Comparison of ENCODE assay signal across 16 mouse cellular contexts in the genomic region with DNA sequence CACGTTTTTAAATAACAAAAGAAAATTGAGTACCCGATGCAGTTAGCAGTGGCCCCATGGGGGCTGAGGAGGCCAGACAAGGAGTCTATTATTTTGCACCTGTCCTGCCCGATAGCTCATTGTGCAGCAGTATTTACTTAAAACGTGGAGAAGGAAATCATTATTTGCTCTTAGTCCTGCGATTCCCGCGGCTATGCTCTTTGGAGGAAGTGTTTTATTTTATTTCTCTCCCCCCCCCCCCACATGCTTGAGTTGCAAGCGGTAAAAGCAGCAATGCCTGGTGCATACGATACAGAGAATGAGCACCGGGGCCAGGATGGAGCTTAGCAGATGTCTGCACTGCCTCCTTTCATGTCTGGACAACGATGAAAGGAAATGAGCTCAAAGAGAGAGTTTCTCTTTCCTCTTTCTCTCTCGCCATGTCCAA. TPM values are rescaled to one million over a fixed set of nuclear protein-coding genes. Genes with fewer than 3 reads are reported as not detected.
DNase-seq lines count a peak whose midpoint lies in the region; ATAC-seq lines count a peak whose summit lies in the region.
"Had no signal": no experiment of that assay in that cellular context is flagged by ENCODE, and none has a peak within 500 bp of the region (broad histone marks: within the 10 kb centered on the region; RNA-seq: fewer than 3 reads in every experiment).

No protein-coding gene starts in this region.

- H3K9ac ChIP-seq in embryonic facial prominence, embryonic 14.5 days (ENCODE audit: low read depth, low read length) = no peak overlapping the region
- H3K9ac ChIP-seq in neural tube, embryonic 11.5 days (ENCODE audit: low read length) = no peak overlapping the region
- no peak overlapping the region for H3K9ac ChIP-seq in neural tube, embryonic 12.5 days
- H3K9ac ChIP-seq: intestine, embryonic 15.5 days had no signal

- no peak overlapping the region for H3K4me2 ChIP-seq in embryonic facial prominence, embryonic 14.5 days (ENCODE audit: low read depth, low read length)
- no peak overlapping the region for H3K4me2 ChIP-seq in neural tube, embryonic 11.5 days (ENCODE audit: low read depth)
- H3K4me2 ChIP-seq in neural tube, embryonic 12.5 days (replicated peaks) = 0 out of 2 replicates have a peak overlapping the region, but pooled peaks have one; percentile 10
- H3K4me2 ChIP-seq: intestine, embryonic 15.5 days; liver, embryonic 11.5 days had no signal

- whole genome bisulfite sequencing in embryonic facial prominence, embryonic 14.5 days = 45% methylated on average over 12 of the region's 12 CpGs
- 60% methylated on average over 12 of the region's 12 CpGs for WGBS in embryonic facial prominence, embryonic 10.5 days
- WGBS in neural tube, embryonic 11.5 days = 51% methylated on average over 12 of the region's 12 CpGs
- WGBS in neural tube, embryonic 12.5 days = 37% methylated on average over 12 of the region's 12 CpGs
- 82% methylated on average over 12 of the region's 12 CpGs for WGBS in limb, embryonic 10.5 days

- H3K27ac ChIP-seq in embryonic facial prominence, embryonic 14.5 days (replicated peaks; ENCODE audit: low read depth, low read length) = no peak overlapping the region
- H3K27ac ChIP-seq in embryonic facial prominence, embryonic 10.5 days (replicated peaks) = no peak overlapping the region
- H3K27ac ChIP-seq in neural tube, embryonic 11.5 days (ENCODE audit: low read depth, low read length) = no peak overlapping the region
- H3K27ac ChIP-seq in neural tube, embryonic 12.5 days = no peak overlapping the region
- no peak overlapping the region for H3K27ac ChIP-seq in limb, embryonic 10.5 days
- H3K27ac ChIP-seq: heart, adult 2 months; intestine, embryonic 15.5 days had no signal

- H3K4me1 ChIP-seq in embryonic facial prominence, embryonic 14.5 days (ENCODE audit: control insufficient read depth, insufficient read depth, low read length) = no peaks in the 10 kb centered on the region
- peaks cover 8% of the 10 kb centered on the region for H3K4me1 ChIP-seq in embryonic facial prominence, embryonic 10.5 days
- 0 out of 2 replicates have a peak, but pooled peaks cover 2% of the 10 kb centered on the region for H3K4me1 ChIP-seq in neural tube, embryonic 11.5 days (ENCODE audit: control insufficient read depth, insufficient read depth, low read length)
- H3K4me1 ChIP-seq in neural tube, embryonic 12.5 days = peaks cover 7% of the 10 kb centered on the region; the same call in 1 of the 2 replicates
- H3K4me1 ChIP-seq in limb, embryonic 10.5 days = peaks cover 3% of the 10 kb centered on the region; the same call in 1 of the 2 replicates
- H3K4me1 ChIP-seq: intestine, embryonic 15.5 days had no signal

- ATAC-seq in embryonic facial prominence, embryonic 14.5 days (ENCODE audit: low read depth) = peak; percentile 65; the same call in 1 of the 2 replicates
- ATAC-seq in neural tube, embryonic 11.5 days (ENCODE audit: insufficient read depth, low FRiP score, low TSS enrichment) = no peak
- ATAC-seq in neural tube, embryonic 12.5 days (ENCODE audit: low FRiP score, low read depth) = no peak
- ATAC-seq: intestine, embryonic 15.5 days had no signal

- no peaks in the 10 kb centered on the region for H3K36me3 ChIP-seq in embryonic facial prominence, embryonic 14.5 days (ENCODE audit: control insufficient read depth, insufficient read depth, low read length)
- H3K36me3 ChIP-seq in embryonic facial prominence, embryonic 10.5 days (replicated peaks) = peaks cover 13% of the 10 kb centered on the region
- H3K36me3 ChIP-seq in neural tube, embryonic 11.5 days (ENCODE audit: control insufficient read depth, insufficient read depth, low read length) = no peaks in the 10 kb centered on the region
- H3K36me3 ChIP-seq in neural tube, embryonic 12.5 days = peaks cover 1% of the 10 kb centered on the region; the same call in 1 of the 2 replicates
- peaks cover 12% of the 10 kb centered on the region for H3K36me3 ChIP-seq in limb, embryonic 10.5 days
- H3K36me3 ChIP-seq: intestine, embryonic 15.5 days had no signal

- DNase-seq in embryonic facial prominence, embryonic 14.5 days (ENCODE audit: low spot score) = peak; percentile 65
- DNase-seq in embryonic facial prominence, embryonic 10.5 days (ENCODE audit: low spot score) = no peak
- peak; percentile 13 for DNase-seq in neural tube, embryonic 11.5 days (ENCODE audit: low spot score)
- no peak for DNase-seq in neural tube, embryonic 10.5 days (ENCODE audit: extremely low spot score, low spot score)
- DNase-seq in spleen, adult 12 weeks (ENCODE audit: low spot score) = no peak
- no peak for DNase-seq in kidney, postnatal 25 days
- DNase-seq in limb, embryonic 10.5 days (ENCODE audit: low spot score) = no peak
- DNase-seq: cerebellum, adult 18-20 months; heart, adult 2 months; heart, postnatal 10 days; kidney, postnatal 14 days; right cerebral cortex, postnatal 25 days had no signal

- H3K9me3 ChIP-seq in embryonic facial prominence, embryonic 14.5 days (ENCODE audit: control insufficient read depth, low read length) = no peaks in the 10 kb centered on the region
- H3K9me3 ChIP-seq in embryonic facial prominence, embryonic 10.5 days = no peaks in the 10 kb centered on the region
- H3K9me3 ChIP-seq in neural tube, embryonic 11.5 days (ENCODE audit: control insufficient read depth, low read length) = no peaks in the 10 kb centered on the region
- H3K9me3 ChIP-seq in neural tube, embryonic 12.5 days = no peaks in the 10 kb centered on the region
- no peaks in the 10 kb centered on the region for H3K9me3 ChIP-seq in limb, embryonic 10.5 days (replicated peaks)
- H3K9me3 ChIP-seq: intestine, embryonic 15.5 days had no signal

- H3K27me3 ChIP-seq in embryonic facial prominence, embryonic 14.5 days (replicated peaks; ENCODE audit: control insufficient read depth, insufficient read depth, low read length) = no peaks in the 10 kb centered on the region
- H3K27me3 ChIP-seq in embryonic facial prominence, embryonic 10.5 days (replicated peaks; ENCODE audit: low read depth, poor library complexity, severe bottlenecking) = no peaks in the 10 kb centered on the region
- H3K27me3 ChIP-seq in neural tube, embryonic 11.5 days (ENCODE audit: control insufficient read depth, insufficient read depth, low read length) = no peaks in the 10 kb centered on the region
- H3K27me3 ChIP-seq in neural tube, embryonic 12.5 days (replicated peaks) = no peaks in the 10 kb centered on the region
- no peaks in the 10 kb centered on the region for H3K27me3 ChIP-seq in limb, embryonic 10.5 days (ENCODE audit: low read depth, poor library complexity, severe bottlenecking)
- H3K27me3 ChIP-seq: intestine, embryonic 15.5 days had no signal

- no peak overlapping the region for H3K4me3 ChIP-seq in embryonic facial prominence, embryonic 14.5 days (ENCODE audit: low read depth, low read length)
- no peak overlapping the region for H3K4me3 ChIP-seq in embryonic facial prominence, embryonic 10.5 days
- H3K4me3 ChIP-seq in neural tube, embryonic 11.5 days (ENCODE audit: low read depth, low read length) = no peak overlapping the region
- no peak overlapping the region for H3K4me3 ChIP-seq in neural tube, embryonic 12.5 days
- no peak overlapping the region for H3K4me3 ChIP-seq in limb, embryonic 10.5 days
- H3K4me3 ChIP-seq: erythroblast, embryonic 14.5 days; heart, adult 2 months; intestine, embryonic 15.5 days had no signal

RNA-seq across cellular contexts. Expression of a gene that starts 35.6 kb away (rescaled TPM):
- 7.4 and 8.1 TPM in 2 replicates for polyA plus RNA-seq in embryonic facial prominence, embryonic 14.5 days (2014; fragmentation: Nextera tagmentation; extraction: Ambion mirVana)
- 4.1 and 5.9 TPM in 2 replicates for polyA plus RNA-seq in embryonic facial prominence, embryonic 10.5 days (2016; fragmentation: Nextera tagmentation; extraction: Ambion mirVana)
- 6.0 and 6.9 TPM in 2 replicates for polyA plus RNA-seq in neural tube, embryonic 11.5 days (2014; fragmentation: Nextera tagmentation; extraction: Ambion mirVana)
- polyA plus RNA-seq in neural tube, embryonic 12.5 days (2016; fragmentation: Nextera tagmentation; extraction: Ambion mirVana) = 6.3 and 7.9 TPM in 2 replicates
- 4.8 and 5.6 TPM in 2 replicates for polyA plus RNA-seq in limb, embryonic 10.5 days (2016; fragmentation: Nextera tagmentation; extraction: Ambion mirVana)

Comparison
In these comparisons a context has a peak if more than half of its experiments do, and no peak if none do; other contexts are left out.
1. DNase-seq: peak in embryonic facial prominence, embryonic 14.5 days (single experiment) and neural tube, embryonic 11.5 days (single experiment); none in embryonic facial prominence, embryonic 10.5 days (single experiment), neural tube, embryonic 10.5 days (single experiment), spleen, adult 12 weeks (single experiment), kidney, postnatal 25 days (0 of 2) and limb, embryonic 10.5 days (single experiment).